25 mouse cellular contexts compared by ENCODE assay signal in the genomic region with DNA sequence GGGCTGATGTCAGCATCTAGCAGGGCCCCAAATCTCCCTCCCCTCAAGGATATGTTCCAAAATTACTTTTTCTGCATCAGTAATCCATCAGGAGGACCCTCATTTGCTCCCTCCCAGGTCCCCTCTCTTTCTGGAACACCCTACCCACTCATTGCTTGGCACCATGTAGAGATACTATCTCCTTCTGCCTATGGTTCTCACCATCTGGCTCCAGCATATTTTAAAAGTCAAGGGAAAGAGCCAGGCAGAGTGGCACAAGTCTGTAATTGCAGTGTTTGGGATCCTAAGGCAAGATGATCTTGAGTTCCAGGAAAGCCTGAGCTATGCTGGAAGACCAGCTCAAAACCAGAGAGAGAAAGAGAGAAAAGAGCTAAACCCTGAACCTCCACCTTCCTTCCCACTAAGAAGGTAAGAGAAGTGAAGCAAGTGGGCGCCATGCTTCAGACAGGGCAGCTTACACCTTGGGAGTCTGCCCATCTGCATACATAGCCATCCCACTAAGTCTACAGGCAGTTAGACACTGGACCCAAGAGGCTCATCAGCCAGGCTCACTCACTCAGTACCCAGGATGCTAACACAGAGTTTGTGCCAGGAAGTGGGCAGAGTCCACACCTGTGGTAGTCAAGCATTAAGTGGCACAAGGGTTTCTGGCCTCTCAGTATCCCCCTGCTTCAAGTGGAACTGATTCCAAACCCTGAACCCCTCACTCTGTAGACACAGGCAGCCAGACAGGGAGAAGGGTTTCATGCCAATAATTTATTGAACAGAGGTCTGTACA. TPM values are rescaled to one million over a fixed set of nuclear protein-coding genes. Genes with fewer than 3 reads are reported as not detected.
DNase-seq lines count a peak whose midpoint lies in the region; ATAC-seq and TF ChIP-seq lines count a peak whose summit lies in the region.
"Had no signal": no experiment of that assay in that cellular context is flagged by ENCODE, and none has a peak within 500 bp of the region (broad histone marks: within the 10 kb centered on the region; RNA-seq: fewer than 3 reads in every experiment).

No protein-coding gene starts in this region.

- H3K9ac ChIP-seq in MEL (ENCODE audit: control insufficient read depth, low read depth, low read length, poor library complexity, severe bottlenecking), result no peak overlapping the region
- H3K9ac ChIP-seq: embryonic facial prominence, embryonic 13.5 days; neural tube, embryonic 12.5 days had no signal

- no peaks in the 10 kb centered on the region for H3K9me3 ChIP-seq in MEL (replicated peaks; ENCODE audit: insufficient read depth, low read length)
- H3K9me3 ChIP-seq: embryonic facial prominence, embryonic 13.5 days; heart, embryonic 10.5 days; limb, embryonic 10.5 days; neural tube, embryonic 12.5 days had no signal

- intact Hi-C loops in left cerebral cortex, adult 2 months (cut with DNase I), result no loop called here

- H3K36me3 ChIP-seq in MEL (ENCODE audit: control insufficient read depth in 1 of 2, insufficient read depth in 2 of 2, low read length in 2 of 2), result peaks cover 0 to 4% of the 10 kb centered on the region in 2 experiments; a peak in 2 of 4 replicates

- no peak; a peak in 1 of 4 replicates for TF ChIP-seq POLR2A in MEL (IDR thresholded peaks at IDR 0.05; ENCODE audit: control insufficient read depth in 1 of 2, insufficient read depth in 1 of 2, low read depth in 1 of 2, low read length in 2 of 2, poor library complexity in 1 of 2)

- no peak for TF ChIP-seq EP300 in MEL (IDR thresholded peaks at IDR 0.05; ENCODE audit: low read depth in 1 of 2, low read length in 2 of 2)

- peaks cover 2% of the 10 kb centered on the region; the same call in 1 of the 2 replicates for H3K79me2 ChIP-seq in MEL (ENCODE audit: control insufficient read depth, insufficient read depth, low read length, poor library complexity)

- no peak overlapping the region for H3K4me3 ChIP-seq in left cerebral cortex, adult 2 months
- H3K4me3 ChIP-seq in MEL (ENCODE audit: control insufficient read depth in 1 of 2, insufficient read depth in 1 of 2, low read depth in 2 of 2, low read length in 2 of 2), result no peak overlapping the region
- H3K4me3 ChIP-seq: embryonic facial prominence, embryonic 13.5 days; heart, embryonic 10.5 days; limb, embryonic 10.5 days; neural tube, embryonic 12.5 days had no signal

- TF ChIP-seq CTCF in left cerebral cortex, adult 2 months (IDR thresholded peaks at IDR 0.05), result no peak
- TF ChIP-seq CTCF in MEL (IDR thresholded peaks at IDR 0.05 in 2 of 3, conservative IDR thresholded peaks at IDR 0.05 in 1 of 3; ENCODE audit: control insufficient read depth in 1 of 3, insufficient read depth in 1 of 3, low read depth in 2 of 3, low read length in 3 of 3, poor library complexity in 1 of 3, severe bottlenecking in 1 of 3), result no peak

- peak overlapping the region; percentile 5; the same call in 1 of the 2 replicates for H3K27ac ChIP-seq in left cerebral cortex, adult 2 months
- no peak overlapping the region for H3K27ac ChIP-seq in MEL (ENCODE audit: control insufficient read depth, low read depth, low read length)
- H3K27ac ChIP-seq: embryonic facial prominence, embryonic 13.5 days; heart, embryonic 10.5 days; hindbrain, postnatal 0 days; limb, embryonic 10.5 days; neural tube, embryonic 12.5 days had no signal

- no peak for TF ChIP-seq RAD21 in MEL (IDR thresholded peaks at IDR 0.05; ENCODE audit: low read depth, low read length)

- no peak for ATAC-seq in erythroid progenitor cell, adult 5-6 weeks (replicated peaks; ENCODE audit: low FRiP score, poor library complexity, severe bottlenecking)
- ATAC-seq: forebrain, embryonic 14.5 days; hindbrain, postnatal 0 days; intestine, embryonic 16.5 days had no signal

- peaks cover 0 to 1% of the 10 kb centered on the region in 2 experiments; a peak in 2 of 4 replicates for H3K4me1 ChIP-seq in MEL (ENCODE audit: control insufficient read depth in 1 of 2, insufficient read depth in 2 of 2, low read length in 2 of 2)
- H3K4me1 ChIP-seq: embryonic facial prominence, embryonic 13.5 days had no signal

- no peaks in the 10 kb centered on the region for H3K27me3 ChIP-seq in MEL (ENCODE audit: control insufficient read depth in 1 of 2, insufficient read depth in 2 of 2, low read length in 2 of 2)
- H3K27me3 ChIP-seq: embryonic facial prominence, embryonic 13.5 days; neural tube, embryonic 12.5 days had no signal

- DNase-seq in kidney, adult 18-20 months, result peak; percentile 40
- no peak for DNase-seq in kidney, postnatal 10 days
- DNase-seq in left cerebral cortex, adult 2 months (ENCODE audit: extremely low spot score in 1 of 2, low spot score in 2 of 2), result no peak
- DNase-seq in left cerebral cortex, adult 11 months (ENCODE audit: low spot score), result no peak
- DNase-seq in MEL (ENCODE audit: low read depth, low spot score), result no peak
- DNase-seq in kidney, postnatal 14 days, result peak; percentile 60
- DNase-seq in cerebellum, adult 9-10 months, result no peak
- DNase-seq: adrenal gland, postnatal 25 days; B cell, adult 2 months; cerebellum, postnatal 10 days; gastrocnemius, postnatal 10 days; liver; lung, adult 2 months; midbrain, embryonic 14.5 days; retina, postnatal 1 day; right cerebral cortex, postnatal 25 days; thymus, postnatal 14 days had no signal

TF ChIP-seq in MEL, 35 proteins besides CTCF, POLR2A, EP300 and RAD21:
- TF ChIP-seq MEF2A (IDR thresholded peaks at IDR 0.05; ENCODE audit: extremely low read depth, insufficient replicate concordance, low read depth, low read length, poor library complexity, severe bottlenecking) (no peak), POLR2AphosphoS2 (IDR thresholded peaks at IDR 0.05; ENCODE audit: low read length) (0 out of 2 replicates have a peak, but pooled peaks have one; percentile 31), ZNF384 (IDR thresholded peaks at IDR 0.05; ENCODE audit: low read depth, low read length) (no peak)

RNA-seq across cellular contexts. Expression of a gene that starts 6.5 kb away (rescaled TPM):
- 10 to 100 TPM; 10.6 to 11.2 TPM for total RNA-seq in left cerebral cortex, adult 2 months (2021)
- 8.4 and 9.5 TPM in 2 replicates for total RNA-seq in MEL (2012; rRNA removed)
- 10 to 100 TPM in 1 of 2 experiments, not detected in 1; 14.8 TPM for polyA plus RNA-seq in MEL (2012; ENCODE audit: insufficient read depth in 1 of 2, insufficient read length in 2 of 2, low read depth in 1 of 2, low replicate concordance in 2 of 2, missing spikeins in 1 of 2)
- 18.0 and 32.8 TPM in 2 replicates for total RNA-seq in erythroid progenitor cell, adult 5-6 weeks (2015; ENCODE audit: low replicate concordance)
- total RNA-seq in erythroid progenitor cell, adult 5-6 weeks (2017; ENCODE audit: low replicate concordance), result 27.6 and 29.6 TPM in 2 replicates

RNA-seq across cellular contexts. Expression of a gene that starts 7.3 kb away (rescaled TPM):
- total RNA-seq in left cerebral cortex, adult 2 months (2021), result 10 to 100 TPM; 23.9 to 26.3 TPM
- 25.2 and 28.2 TPM in 2 replicates for total RNA-seq in MEL (2012; rRNA removed)
- polyA plus RNA-seq in MEL (2012; ENCODE audit: insufficient read depth in 1 of 2, insufficient read length in 2 of 2, low read depth in 1 of 2, low replicate concordance in 2 of 2, missing spikeins in 1 of 2), result 10 to 100 TPM in 1 of 2 experiments, not detected in 1; 36.6 TPM
- total RNA-seq in erythroid progenitor cell, adult 5-6 weeks (2015; ENCODE audit: low replicate concordance), result 29.9 and 31.4 TPM in 2 replicates
- total RNA-seq in erythroid progenitor cell, adult 5-6 weeks (2017; ENCODE audit: low replicate concordance), result 87.7 and 89.0 TPM in 2 replicates

RNA-seq across cellular contexts. Expression of a gene that starts 9.9 kb away (rescaled TPM):
- 100 to 1,000 TPM; 215 to 220 TPM for total RNA-seq in left cerebral cortex, adult 2 months (2021)
- total RNA-seq in MEL (2012; rRNA removed), result 59.8 and 61.5 TPM in 2 replicates
- 100 to 1,000 TPM in 1 of 2 experiments, 10 to 100 TPM in 1; 86.6 to 149 TPM for polyA plus RNA-seq in MEL (2012; ENCODE audit: insufficient read depth in 1 of 2, insufficient read length in 2 of 2, low read depth in 1 of 2, low replicate concordance in 2 of 2, missing spikeins in 1 of 2)
- total RNA-seq in erythroid progenitor cell, adult 5-6 weeks (2015; ENCODE audit: low replicate concordance), result 122 and 132 TPM in 2 replicates
- total RNA-seq in erythroid progenitor cell, adult 5-6 weeks (2017; ENCODE audit: low replicate concordance), result 53.0 and 74.3 TPM in 2 replicates

RNA-seq across cellular contexts. Expression of a gene that starts 22.8 kb away (rescaled TPM):
- 10 to 100 TPM; 61.5 to 68.2 TPM for total RNA-seq in left cerebral cortex, adult 2 months (2021)
- total RNA-seq in MEL (2012; rRNA removed), result 18.4 and 24.6 TPM in 2 replicates
- polyA plus RNA-seq in MEL (2012; ENCODE audit: insufficient read depth in 1 of 2, insufficient read length in 2 of 2, low read depth in 1 of 2, low replicate concordance in 2 of 2, missing spikeins in 1 of 2), result 10 to 100 TPM in 1 of 2 experiments, not detected in 1; 33.2 TPM
- total RNA-seq in erythroid progenitor cell, adult 5-6 weeks (2015; ENCODE audit: low replicate concordance), result 0.72 and 3.4 TPM in 2 replicates
- total RNA-seq in erythroid progenitor cell, adult 5-6 weeks (2017; ENCODE audit: low replicate concordance), result 0.61 and 1.8 TPM in 2 replicates

RNA-seq across cellular contexts. Expression of a gene that starts 39.8 kb away (rescaled TPM):
- 100 to 1,000 TPM; 215 to 228 TPM for total RNA-seq in left cerebral cortex, adult 2 months (2021)
- total RNA-seq in MEL (2012; rRNA removed), result 56.6 and 57.2 TPM in 2 replicates
- 100 to 1,000 TPM; 157 TPM for polyA plus RNA-seq in MEL (2012; ENCODE audit: insufficient read depth in 1 of 2, insufficient read length in 2 of 2, low read depth in 1 of 2, low replicate concordance in 2 of 2, missing spikeins in 1 of 2)
- 114 and 181 TPM in 2 replicates for total RNA-seq in erythroid progenitor cell, adult 5-6 weeks (2015; ENCODE audit: low replicate concordance)
- total RNA-seq in erythroid progenitor cell, adult 5-6 weeks (2017; ENCODE audit: low replicate concordance), result 70.5 and 90.7 TPM in 2 replicates

Comparison
In these comparisons a context has a peak if more than half of its experiments do, and no peak if none do; other contexts are left out.
1. DNase-seq: peak in kidney, adult 18-20 months (single experiment) and kidney, postnatal 14 days (single experiment); none in kidney, postnatal 10 days (single experiment), left cerebral cortex, adult 2 months (0 of 2), left cerebral cortex, adult 11 months (single experiment), MEL (single experiment) and cerebellum, adult 9-10 months (single experiment).